Mouse (Mus musculus): Measurements from ENCODE around the gene Lmx1b.

DNA sequence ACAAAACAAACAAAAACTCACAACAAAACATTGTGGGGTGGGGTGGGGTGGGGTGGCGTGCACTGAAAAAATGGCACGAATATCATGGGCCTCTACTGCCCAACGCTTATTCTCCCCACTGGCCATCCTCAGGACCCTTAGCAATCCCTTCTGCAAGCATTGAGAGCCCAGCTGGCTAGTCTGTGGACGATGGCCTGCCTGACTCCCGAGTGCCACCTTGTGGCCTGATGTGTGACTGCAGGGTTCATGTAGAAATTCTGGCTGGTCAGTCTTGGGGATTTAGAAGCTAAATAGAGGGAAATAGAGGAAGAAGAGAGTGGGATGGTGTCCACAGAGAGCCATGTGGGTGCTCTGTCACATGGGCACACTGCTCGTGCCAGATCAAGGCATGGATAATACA lies 82.1 kb downstream of the Lmx1b start:
- TF ChIP-seq ZC3H11A (IDR thresholded peaks at IDR 0.05; ENCODE audit: low read depth, low read length): no peak; the same call in 1 of the 2 replicates
- peak; percentile 92 to 93 for TF ChIP-seq CTCF (conservative IDR thresholded peaks at IDR 0.05 in 1 of 2, IDR thresholded peaks at IDR 0.05 in 1 of 2; ENCODE audit: low read depth in 2 of 2, low read length in 2 of 2)
- no peak for TF ChIP-seq NRF1 (IDR thresholded peaks at IDR 0.05; ENCODE audit: low read depth, low read length)
- no peak for TF ChIP-seq GABPA (IDR thresholded peaks at IDR 0.05; ENCODE audit: insufficient replicate concordance, low read depth, low read length)
- no peak for TF ChIP-seq TBP (conservative IDR thresholded peaks at IDR 0.05; ENCODE audit: low read depth, low read length)
- no peak for TF ChIP-seq JUN (IDR thresholded peaks at IDR 0.05; ENCODE audit: insufficient read depth, low read depth, low read length)
- TF ChIP-seq E2F4 (IDR thresholded peaks at IDR 0.05; ENCODE audit: insufficient replicate concordance, low read depth, low read length): no peak
- TF ChIP-seq HCFC1 (IDR thresholded peaks at IDR 0.05; ENCODE audit: low read depth, low read length): no peak
- TF ChIP-seq POLR2AphosphoS2 (IDR thresholded peaks at IDR 0.05; ENCODE audit: low read depth, low read length): no peak
- no peak for TF ChIP-seq MAFK (IDR thresholded peaks at IDR 0.05; ENCODE audit: insufficient replicate concordance, low read length)
- no peak for TF ChIP-seq POLR2A (IDR thresholded peaks at IDR 0.05; ENCODE audit: low read depth, low read length)
